Mouse (Mus musculus): Measurements from ENCODE around the gene Sigmar1. TPM values are rescaled to one million over a fixed set of nuclear protein-coding genes. Genes with fewer than 3 reads are reported as not detected.

Gene Sigmar1
- total RNA-seq (2023) = 10 to 100 TPM; 19.9 to 23.4 TPM

DNA sequence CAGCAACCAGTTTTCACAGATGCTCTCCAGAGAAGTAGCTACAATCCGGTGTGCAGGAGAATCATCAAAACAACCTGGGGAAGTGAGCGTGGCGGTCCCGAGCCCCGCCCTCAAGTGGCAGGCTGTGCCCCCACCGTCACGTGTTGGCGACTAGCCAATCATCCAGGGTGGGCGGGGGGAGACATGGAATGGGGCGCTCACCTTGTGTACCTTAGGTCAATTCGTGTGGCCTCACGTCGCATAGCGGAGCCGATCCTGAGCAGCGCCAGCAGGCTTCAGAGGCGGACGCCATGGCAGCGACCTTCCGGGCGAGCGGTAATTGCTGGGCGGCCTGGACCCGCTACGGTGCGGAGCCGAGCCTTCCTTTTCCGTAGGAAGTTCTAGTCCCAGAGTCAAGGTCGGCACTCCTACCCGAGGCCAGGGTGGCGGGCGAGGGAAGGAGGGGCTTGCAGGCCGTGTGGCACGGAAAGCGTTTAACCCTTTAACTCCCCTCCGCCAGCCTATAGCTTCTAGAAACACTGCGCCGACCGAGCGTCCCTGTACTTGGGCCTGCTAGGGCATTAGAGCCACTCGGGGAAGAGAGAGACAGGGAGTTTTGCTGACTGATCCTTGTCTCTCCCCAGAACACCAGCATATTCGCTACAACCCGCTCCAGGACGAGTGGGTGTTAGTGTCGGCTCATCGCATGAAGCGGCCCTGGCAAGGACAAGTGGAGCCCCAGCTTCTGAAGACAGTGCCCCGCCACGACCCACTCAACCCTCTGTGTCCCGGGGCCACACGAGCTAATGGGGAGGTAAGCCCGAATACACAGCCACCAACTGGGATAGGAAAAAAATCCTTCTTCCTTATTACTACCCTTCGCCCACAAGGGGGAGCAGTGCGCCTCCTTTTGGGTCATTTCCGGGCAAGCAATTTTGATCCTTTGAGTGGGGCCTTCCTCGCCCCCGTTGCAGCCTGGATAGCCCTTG is at the start of gene Sigmar1:
Gene Sigmar1, minus strand, starts transcription at position 820 of the 968 bp plus-strand sequence.

GRCm38 (mm10) chr4:41774002-41774401 is 18.0 kb upstream of the Sigmar1 start, which contains the start of gene Ccl27a:
Ccl27a (minus strand) TSS chr4:41774247.

GRCm38 (mm10) chr4:41754797-41755337 is 1.1 kb downstream of the Sigmar1 start, which contains the start of gene Galt:
Galt (plus strand) TSS chr4:41755228.

GRCm38 (mm10) chr4:41731052-41731765 is 24.7 kb downstream of the Sigmar1 start, which contains the start of gene Arid3c:
Arid3c (minus strand) TSS chr4:41731142.

GRCm38 (mm10) chr4:41722918-41723351 is 33.0 kb downstream of the Sigmar1 start, which contains the start of gene Dctn3:
Dctn3 (minus strand) TSS chr4:41723170.

GRCm38 (mm10) chr4:41713197-41714067 is 42.5 kb downstream of the Sigmar1 start, which contains the start of gene Rpp25l:
Rpp25l (minus strand) TSS chr4:41713534.

GRCm38 (mm10) chr4:41699783-41700182 is 56.2 kb downstream of the Sigmar1 start, which contains the start of gene Il11ra1:
Il11ra1 (plus strand) TSS chr4:41699989.

GRCm38 (mm10) chr4:41696930-41697841 is 58.8 kb downstream of the Sigmar1 start, which contains the start of gene Cntfr:
Cntfr (minus strand) TSS chr4:41697089.

Other genes with a start within 250 kb of the Sigmar1 start
- gene 1110017D15Rik, start 238.8 kb downstream of the Sigmar1 start, total RNA-seq (2023) = under 1 TPM in 1 of 2 experiments, not detected in 1; 0.99 TPM
- gene Fam219a, start 186.6 kb downstream of the Sigmar1 start, total RNA-seq (2023) = 10 to 100 TPM; 12.2 to 12.6 TPM
- gene Dnaic1, start 186.4 kb downstream of the Sigmar1 start, total RNA-seq (2023) = not detected
- gene Enho, start 115.8 kb downstream of the Sigmar1 start, total RNA-seq (2023) = not detected
- not detected for gene Cntfr, start 59.1 kb downstream of the Sigmar1 start, total RNA-seq (2023)
- gene Il11ra1, start 56.2 kb downstream of the Sigmar1 start, total RNA-seq (2023) = 10 to 100 TPM; 12.5 to 32.1 TPM
- gene Rpp25l, start 42.6 kb downstream of the Sigmar1 start, total RNA-seq (2023) = 10 to 100 TPM; 29.2 to 38.9 TPM
- 10 to 100 TPM; 43.5 to 53.2 TPM for gene Dctn3, start 33.0 kb downstream of the Sigmar1 start, total RNA-seq (2023)
- not detected for gene Arid3c, start 25.0 kb downstream of the Sigmar1 start, total RNA-seq (2023)
- gene Galt, start 929 bp downstream of the Sigmar1 start, total RNA-seq (2023) = 10 to 100 TPM; 60.1 to 63.1 TPM
- gene Ccl27a, start 18.1 kb upstream of the Sigmar1 start, total RNA-seq (2023) = 10 to 100 TPM; 12.8 to 13.9 TPM
- gene Gm21541, start 147.5 kb upstream of the Sigmar1 start, total RNA-seq (2023) = not detected
- gene Gm20878, start 185.4 kb upstream of the Sigmar1 start, total RNA-seq (2023) = 1 to 10 TPM; 1.8 to 4.2 TPM
- gene Fam205a4, start 209.9 kb upstream of the Sigmar1 start, total RNA-seq (2023) = not detected

Measured in B cell, adult 67 days (primary cell).